Mouse (Mus musculus) T-helper 2 cell (primary cell): ENCODE results near the gene Gnb4.

Experiments used
- in situ Hi-C: fragments of 300-600 bp; cut with MboI, MseI; formaldehyde crosslinking; loops from one replicate; pipeline ENCODE4 v1.15.1; 2025; ENCODE audit warnings: high pct_unique_total_duplicates

The Gnb4 gene

GRCm38 (mm10) chr3:32615376-32615775 lies 1.0 kb downstream of the Gnb4 start:
- in situ Hi-C loops: no loop called here

- in situ Hi-C loops: no loop called here
Observed at GRCm38 (mm10) chr3:32614786-32615185, 1.6 kb downstream of the Gnb4 start.

GRCm38 (mm10) chr3:32611606-32612170 lies 4.7 kb downstream of the Gnb4 start:
- in situ Hi-C loops: no loop called here

DNA sequence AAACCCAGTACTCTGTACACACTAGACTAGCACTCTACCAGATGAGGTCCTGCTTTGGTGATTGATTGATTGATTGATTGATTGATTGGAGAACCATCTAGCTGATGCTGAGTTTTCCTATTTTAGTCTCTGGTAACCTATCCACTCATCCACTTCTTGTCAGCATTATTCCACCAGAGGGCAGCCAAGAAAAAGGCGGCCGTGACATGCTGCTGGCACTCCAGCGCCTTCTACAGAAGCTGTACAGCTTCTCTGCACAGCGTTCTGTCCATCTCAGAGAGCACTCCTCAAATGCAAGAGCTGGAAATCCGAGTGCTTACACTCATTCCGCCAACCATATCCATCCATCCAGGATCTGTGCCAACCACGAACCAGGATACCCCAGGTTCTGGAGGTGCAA lies 5.8 kb downstream of the Gnb4 start:
- in situ Hi-C loops: no loop called here

GRCm38 (mm10) chr3:32609233-32609632 lies 7.2 kb downstream of the Gnb4 start:
- in situ Hi-C loops: no loop called here

GRCm38 (mm10) chr3:32601055-32601454 lies 15.3 kb downstream of the Gnb4 start:
- in situ Hi-C loops: no loop called here

DNA sequence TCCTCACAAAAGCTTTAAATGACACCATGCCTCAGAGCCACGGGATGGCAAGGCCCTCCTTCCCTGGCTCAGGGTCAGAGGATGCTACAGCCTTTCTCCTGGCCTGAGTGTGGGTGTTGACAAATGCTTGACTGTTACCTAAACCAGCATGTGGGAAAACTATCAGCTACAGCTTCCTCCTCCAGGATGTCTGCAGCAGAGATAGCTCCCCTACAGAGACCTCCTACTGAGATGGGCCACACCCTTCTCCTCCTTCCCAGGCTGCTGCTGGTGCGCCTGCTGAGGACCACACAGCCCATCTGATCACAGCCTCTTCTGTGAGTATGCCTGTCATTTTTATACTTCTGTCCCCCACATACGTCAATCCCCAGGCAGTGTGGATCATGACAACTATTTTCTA lies 17.1 kb downstream of the Gnb4 start:
- in situ Hi-C loops: loop anchor here (10.0 kb wide), 1 partner anchor 1935 kb away; no protein-coding TSS in a partner anchor

DNA sequence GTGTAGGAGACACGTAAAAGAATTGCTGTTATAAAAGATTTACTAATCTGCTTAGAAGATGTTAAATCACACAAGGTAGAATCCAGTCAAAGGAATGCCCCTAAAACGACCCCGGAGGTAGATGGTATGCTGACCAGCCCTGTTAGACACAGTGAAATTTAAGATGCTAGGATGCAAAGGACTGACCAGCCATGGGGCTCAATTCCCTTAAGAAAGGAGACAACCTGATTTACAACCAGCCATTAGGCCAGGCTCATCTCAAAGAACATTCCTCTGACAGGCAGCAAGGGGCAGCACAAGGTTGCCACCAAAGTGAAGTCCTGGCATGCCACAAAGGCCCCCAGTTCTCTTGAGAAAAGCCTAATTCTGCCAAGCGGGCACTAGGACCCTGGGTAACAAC lies 21.3 kb downstream of the Gnb4 start:
- in situ Hi-C loops: loop anchor here (10.0 kb wide), 1 partner anchor 1930 kb away; no protein-coding TSS in a partner anchor

DNA sequence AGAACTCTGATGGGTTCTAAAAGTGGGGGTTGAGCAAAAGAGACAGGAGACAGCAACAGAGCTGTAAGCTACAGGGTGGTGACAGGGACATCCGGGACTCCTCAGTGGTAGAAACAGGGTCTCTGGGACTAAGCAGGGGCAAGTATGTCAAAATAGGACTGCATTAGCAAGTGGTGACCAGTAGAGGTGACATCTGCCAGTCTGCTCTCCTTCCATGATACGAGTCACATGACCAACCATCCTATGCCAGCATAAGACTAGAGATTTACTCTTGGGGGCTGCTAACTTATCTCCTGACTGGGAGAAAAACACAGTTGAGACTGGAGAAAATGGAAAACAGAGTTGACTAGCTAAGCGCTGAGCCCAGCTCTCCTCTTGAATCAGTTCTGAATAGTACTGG lies 30.1 kb downstream of the Gnb4 start:
- in situ Hi-C loops: no loop called here

DNA sequence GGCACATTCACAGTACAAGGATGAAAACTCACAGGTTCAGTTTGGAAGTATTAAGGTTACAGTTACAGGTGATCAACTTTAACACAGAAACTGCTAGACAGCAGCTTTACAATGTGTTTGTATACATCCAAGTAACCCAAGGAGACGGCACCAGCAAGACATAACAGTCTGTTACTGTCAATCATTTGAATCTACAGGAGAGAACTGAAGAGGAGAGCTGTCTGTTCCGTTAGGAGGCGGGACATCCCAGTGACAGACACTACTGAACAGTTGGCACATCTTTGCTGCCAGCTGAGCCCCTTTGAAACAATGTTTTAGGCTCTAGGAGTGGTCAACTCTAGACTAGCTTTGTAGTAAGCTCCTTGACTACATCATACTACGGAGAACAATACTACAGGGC lies 32.9 kb downstream of the Gnb4 start:
- in situ Hi-C loops: no loop called here

GRCm38 (mm10) chr3:32581911-32582310 lies 34.5 kb downstream of the Gnb4 start:
- in situ Hi-C loops: no loop called here

- in situ Hi-C loops: no loop called here
Observed at GRCm38 (mm10) chr3:32580738-32581137, 35.6 kb downstream of the Gnb4 start.

DNA sequence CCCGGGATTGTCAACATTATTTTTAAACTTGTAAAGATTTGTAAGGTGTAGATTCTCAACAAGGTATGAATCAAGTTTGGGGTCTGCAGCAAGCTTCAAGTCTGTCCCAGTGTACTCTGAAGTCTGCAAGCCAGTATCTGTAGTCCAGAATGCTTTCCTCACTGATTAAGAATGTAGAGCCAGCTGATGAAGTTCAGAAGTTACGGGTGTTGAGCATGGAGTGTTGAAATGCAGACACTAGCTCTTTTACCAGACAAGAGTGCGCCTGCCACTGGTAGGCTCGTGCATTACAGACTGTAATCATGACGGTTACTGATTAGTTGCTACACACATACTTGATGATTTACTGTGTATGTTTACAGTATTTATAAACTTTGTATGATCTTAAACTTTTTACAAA lies 37.6 kb downstream of the Gnb4 start:
- in situ Hi-C loops: no loop called here

GRCm38 (mm10) chr3:32575151-32575550 lies 41.2 kb downstream of the Gnb4 start:
- in situ Hi-C loops: no loop called here

- in situ Hi-C loops: no loop called here
Observed at GRCm38 (mm10) chr3:32573881-32574280, 42.5 kb downstream of the Gnb4 start.

- in situ Hi-C loops: no loop called here
Observed at GRCm38 (mm10) chr3:32573086-32573485, 43.3 kb downstream of the Gnb4 start.

DNA sequence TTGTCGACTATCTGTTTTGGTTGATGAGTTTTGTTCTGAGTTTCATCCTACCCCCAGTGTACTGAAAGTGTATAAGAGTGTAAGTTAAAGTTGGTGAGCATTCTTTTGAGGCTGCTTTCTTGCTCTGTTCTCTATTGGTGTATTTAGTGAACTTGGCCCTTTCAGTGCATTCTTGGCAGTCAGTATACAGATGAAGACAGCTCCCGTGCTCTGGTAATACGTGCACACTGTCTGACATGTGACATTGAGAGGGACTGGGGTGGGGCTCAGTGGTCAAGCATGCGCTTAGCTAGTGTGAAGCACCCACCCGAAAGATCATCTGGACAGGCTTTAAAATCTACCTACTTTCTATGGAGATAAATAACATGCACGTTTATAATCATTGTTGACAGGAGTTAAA lies 53.0 kb downstream of the Gnb4 start:
- in situ Hi-C loops: no loop called here

GRCm38 (mm10) chr3:32553061-32553460 lies 63.3 kb downstream of the Gnb4 start:
- in situ Hi-C loops: no loop called here

GRCm38 (mm10) chr3:32538091-32538490 lies 78.3 kb downstream of the Gnb4 start:
- in situ Hi-C loops: loop anchor here (25.0 kb wide), 1 partner anchor 174 kb away; the partner anchor contains the start of gene Actl6a

- in situ Hi-C loops: loop anchor here (25.0 kb wide), 1 partner anchor 175 kb away; the partner anchor contains the start of gene Actl6a
Observed at GRCm38 (mm10) chr3:32537556-32537955, 78.8 kb downstream of the Gnb4 start.

GRCm38 (mm10) chr3:32535692-32536091 lies 80.7 kb downstream of the Gnb4 start:
- in situ Hi-C loops: loop anchor here (25.0 kb wide), 1 partner anchor 177 kb away; the partner anchor contains the start of gene Actl6a
